Mouse (Mus musculus): ENCODE results near the gene Lcor. TPM values are rescaled to one million over a fixed set of nuclear protein-coding genes. Genes with fewer than 3 reads are reported as not detected.
A peak's percentile ranks its signal among the peaks of the same experiment; 100 is the strongest.

The Lcor gene
- polyA plus RNA-seq, 1 experiment = 3.4 TPM

DNA sequence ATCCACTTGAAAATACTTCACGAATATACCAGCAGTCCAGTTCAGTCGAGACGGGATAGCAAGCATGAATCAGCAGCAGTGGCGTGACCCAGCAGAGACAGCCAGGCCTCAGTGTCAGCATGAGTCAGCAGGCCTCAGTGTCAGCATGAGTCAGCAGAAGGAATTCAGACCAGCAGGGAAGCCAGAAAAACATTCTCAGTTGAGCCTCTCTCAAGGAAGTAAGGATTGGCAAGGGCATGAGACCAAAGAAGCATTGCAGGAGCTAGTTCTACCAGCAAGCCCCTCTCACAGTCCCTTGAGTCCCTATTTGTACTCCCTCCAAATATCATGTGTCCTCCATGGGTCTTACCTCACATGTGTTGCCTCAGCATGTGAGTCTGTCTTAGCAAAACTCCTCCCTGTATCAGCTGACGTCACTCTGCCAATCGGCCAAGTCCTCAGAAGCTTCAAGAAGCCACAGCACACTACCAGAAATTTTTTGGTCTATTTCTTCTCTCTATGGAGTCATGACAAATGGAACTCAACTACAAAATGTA is 27.3 kb upstream of the Lcor start:
- no peaks in the 10 kb centered on the region for H3K4me1 ChIP-seq (ENCODE audit: control insufficient read depth, insufficient read depth, insufficient read length, low read length)
- no peak overlapping the region for H3K27ac ChIP-seq (replicated peaks; ENCODE audit: low read depth, low read length)
- no peak overlapping the region for H3K4me3 ChIP-seq (ENCODE audit: insufficient read depth, low read depth, low read length)

GRCm38 (mm10) chr19:41457181-41457580 is 25.3 kb upstream of the Lcor start:
- Histone ChIP-seq H3K4me3 (ENCODE audit: insufficient read depth, low read depth, low read length) (no peak overlapping the region), H3K4me1 (ENCODE audit: control insufficient read depth, insufficient read depth, insufficient read length, low read length) (no peaks in the 10 kb centered on the region), H3K27ac (replicated peaks; ENCODE audit: low read depth, low read length) (no peak overlapping the region)

DNA sequence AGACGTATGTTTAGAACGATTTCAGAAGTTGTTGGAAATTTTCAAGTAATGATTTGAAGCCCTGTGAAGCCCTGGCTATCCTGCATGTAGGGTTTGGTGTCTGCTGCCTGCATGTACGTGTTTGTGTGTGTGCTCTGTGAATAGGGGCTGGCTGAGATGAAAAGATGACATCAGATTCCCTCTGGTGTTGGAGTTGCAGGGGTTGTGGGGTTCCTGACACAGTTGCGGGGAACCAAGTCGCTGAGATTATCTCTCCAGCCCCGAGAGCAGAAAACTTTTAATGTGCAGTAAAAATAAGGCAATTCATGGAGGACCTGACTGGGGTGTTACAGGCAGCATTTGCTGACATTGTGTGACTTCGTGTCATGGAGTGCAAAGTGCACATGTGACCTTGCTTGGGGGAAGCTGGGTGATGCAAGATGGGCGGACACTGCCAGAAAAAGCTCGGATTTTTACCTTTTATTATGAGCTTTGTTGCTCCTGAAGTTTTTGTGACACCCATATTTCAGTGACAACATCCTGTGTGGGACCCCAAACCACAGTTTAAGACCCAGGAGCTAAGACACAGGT is 20.2 kb upstream of the Lcor start:
- no peaks in the 10 kb centered on the region for H3K4me1 ChIP-seq (ENCODE audit: control insufficient read depth, insufficient read depth, insufficient read length, low read length)
- H3K27ac ChIP-seq (replicated peaks; ENCODE audit: low read depth, low read length) = no peak overlapping the region
- H3K4me3 ChIP-seq (ENCODE audit: insufficient read depth, low read depth, low read length) = no peak overlapping the region

DNA sequence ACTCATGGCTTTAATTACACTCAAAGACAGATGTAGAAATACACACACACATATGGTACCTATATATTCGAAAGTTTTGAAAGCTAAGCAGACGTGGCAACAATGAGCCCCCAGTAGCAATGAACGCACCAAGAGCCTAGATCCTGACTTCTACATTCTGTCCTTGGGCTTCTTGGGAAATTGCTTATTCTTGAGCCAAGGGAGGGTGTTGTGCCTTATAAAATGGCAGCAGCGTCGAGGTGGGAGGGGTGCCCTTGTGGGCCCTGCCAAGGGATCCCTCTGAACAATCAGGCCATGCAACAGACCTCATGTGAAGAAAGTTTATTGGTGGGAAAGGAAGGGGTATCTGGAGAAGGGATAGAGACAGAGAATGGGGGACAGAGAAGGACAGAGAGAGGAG is 18.6 kb upstream of the Lcor start:
- H3K27ac ChIP-seq (replicated peaks; ENCODE audit: low read depth, low read length) = no peak overlapping the region
- no peaks in the 10 kb centered on the region for H3K4me1 ChIP-seq (ENCODE audit: control insufficient read depth, insufficient read depth, insufficient read length, low read length)
- no peak overlapping the region for H3K4me3 ChIP-seq (ENCODE audit: insufficient read depth, low read depth, low read length)

DNA sequence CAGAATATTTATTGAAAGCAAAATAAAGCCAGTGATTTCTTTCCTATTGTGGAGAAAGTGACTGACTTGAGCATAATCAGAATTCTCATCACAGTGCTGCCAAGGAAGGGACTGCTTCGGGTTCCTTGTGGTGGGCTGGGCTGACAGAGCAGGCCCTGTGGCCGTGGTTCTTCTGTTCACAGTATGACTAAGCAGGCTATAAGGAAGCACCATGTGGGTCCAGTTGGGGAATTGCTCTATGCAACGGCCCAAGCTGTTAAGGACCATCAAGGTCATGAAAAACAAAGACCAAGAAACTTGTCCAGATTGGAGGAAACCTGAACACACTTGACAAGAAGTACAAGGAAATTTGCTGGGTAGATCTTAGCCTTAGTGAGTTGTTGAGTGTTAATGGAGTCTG is 16.0 kb upstream of the Lcor start:
- Histone ChIP-seq H3K4me3 (ENCODE audit: insufficient read depth, low read depth, low read length) (no peak overlapping the region), H3K27ac (replicated peaks; ENCODE audit: low read depth, low read length) (no peak overlapping the region), H3K4me1 (ENCODE audit: control insufficient read depth, insufficient read depth, insufficient read length, low read length) (no peaks in the 10 kb centered on the region)

GRCm38 (mm10) chr19:41473566-41474135 is 8.8 kb upstream of the Lcor start:
- H3K27ac ChIP-seq (replicated peaks; ENCODE audit: low read depth, low read length) = no peak overlapping the region
- H3K4me3 ChIP-seq (ENCODE audit: insufficient read depth, low read depth, low read length) = no peak overlapping the region
- H3K4me1 ChIP-seq (ENCODE audit: control insufficient read depth, insufficient read depth, insufficient read length, low read length) = no peaks in the 10 kb centered on the region

DNA sequence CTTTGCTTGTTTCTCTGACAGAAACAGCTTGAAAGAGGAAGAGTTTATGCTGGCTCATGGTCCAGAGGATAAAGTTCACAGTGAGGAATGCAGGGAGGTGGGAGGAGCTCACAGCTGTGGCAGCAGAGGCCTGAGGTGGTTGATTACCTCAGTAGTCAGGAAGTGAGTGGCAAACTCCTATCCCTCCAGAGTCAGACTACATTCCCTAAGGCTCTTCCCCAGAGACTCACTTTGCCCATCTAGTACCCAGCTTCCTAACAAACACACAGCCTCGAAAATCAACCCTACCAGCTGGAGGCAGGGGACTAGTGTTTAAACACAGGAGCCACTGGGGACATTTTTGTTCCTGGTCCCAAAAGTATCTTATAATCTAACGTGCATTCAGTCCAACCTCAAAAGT is 7.5 kb upstream of the Lcor start:
- Histone ChIP-seq H3K27ac (replicated peaks; ENCODE audit: low read depth, low read length) (no peak overlapping the region), H3K4me3 (ENCODE audit: insufficient read depth, low read depth, low read length) (no peak overlapping the region), H3K4me1 (ENCODE audit: control insufficient read depth, insufficient read depth, insufficient read length, low read length) (no peaks in the 10 kb centered on the region)

DNA sequence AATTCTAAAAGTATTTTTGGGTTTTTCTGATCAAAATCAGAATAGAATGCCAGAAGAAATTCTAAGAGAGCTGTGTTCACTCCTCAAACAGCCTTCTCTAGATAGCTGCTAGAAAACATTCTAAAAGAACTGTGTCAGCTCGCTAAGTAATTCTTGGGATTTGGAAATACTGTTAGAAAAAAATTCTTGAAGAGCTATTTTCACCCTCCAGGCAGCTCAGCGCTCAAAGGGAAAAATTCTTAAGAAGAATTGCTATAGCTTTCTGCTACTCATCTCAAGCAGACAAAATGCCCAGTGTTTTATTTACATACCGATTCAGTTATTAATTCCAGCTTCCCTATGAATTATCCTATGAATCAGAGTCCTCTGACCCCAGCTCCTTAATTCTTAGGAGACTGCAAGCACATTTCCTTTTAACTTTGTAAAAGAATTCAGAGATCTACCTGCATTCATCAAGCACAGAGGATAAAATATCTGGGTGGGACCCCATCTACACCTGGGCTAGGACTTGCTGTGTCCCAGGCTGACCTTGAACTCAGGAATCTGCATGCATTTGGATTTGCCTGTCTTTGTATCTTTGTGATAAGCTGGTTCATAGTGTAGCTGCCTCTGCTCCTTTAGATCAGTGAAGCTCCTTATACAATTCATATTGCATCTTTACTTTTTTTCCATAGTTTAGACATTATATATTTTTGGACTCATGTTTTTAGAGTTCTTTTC is 5.7 kb upstream of the Lcor start:
- H3K27ac ChIP-seq (replicated peaks; ENCODE audit: low read depth, low read length) = no peak overlapping the region
- no peak overlapping the region for H3K4me3 ChIP-seq (ENCODE audit: insufficient read depth, low read depth, low read length)
- no peaks in the 10 kb centered on the region for H3K4me1 ChIP-seq (ENCODE audit: control insufficient read depth, insufficient read depth, insufficient read length, low read length)

DNA sequence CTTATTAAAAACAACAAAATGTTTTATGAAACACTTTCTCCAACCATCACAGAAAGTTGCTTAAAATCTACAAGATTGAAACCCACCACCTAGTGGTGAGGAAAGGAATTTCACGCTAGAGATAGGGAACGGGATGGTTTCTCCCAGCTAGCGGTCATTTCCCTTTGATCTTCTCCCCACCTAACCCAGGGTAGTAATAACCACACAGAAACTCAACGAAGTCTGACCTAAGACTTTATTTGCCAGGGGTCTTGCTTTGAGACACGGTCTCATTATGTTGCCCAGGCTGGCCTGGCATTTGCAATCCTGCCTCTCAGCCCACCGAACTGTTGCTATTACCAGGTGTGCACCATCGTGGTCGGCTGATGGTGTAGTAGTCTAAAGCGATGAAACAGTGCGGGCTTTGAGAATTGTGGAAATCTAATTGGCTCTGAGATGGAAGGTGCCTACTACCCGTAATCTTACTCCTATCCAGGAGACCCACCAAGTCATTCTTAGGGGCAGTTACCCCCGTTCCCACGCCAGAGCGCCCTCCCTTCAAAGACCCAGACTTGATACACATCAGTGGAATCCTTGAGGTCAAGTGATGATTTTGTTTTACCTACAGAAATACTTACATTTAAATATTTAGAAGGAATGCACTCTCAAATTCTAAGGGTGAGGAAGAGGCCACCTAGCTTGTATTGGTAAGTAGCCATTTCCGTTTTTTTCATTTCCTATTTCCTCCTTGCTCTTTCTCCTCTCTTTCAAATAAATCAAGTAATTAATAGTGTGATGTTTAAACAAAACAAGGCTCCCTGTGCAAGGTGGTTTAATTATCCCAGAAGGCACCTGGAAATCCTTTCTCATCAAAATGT is 1.2 kb upstream of the Lcor start:
- H3K4me3 ChIP-seq (ENCODE audit: insufficient read depth, low read depth, low read length) = peak overlapping the region; percentile 55

DNA sequence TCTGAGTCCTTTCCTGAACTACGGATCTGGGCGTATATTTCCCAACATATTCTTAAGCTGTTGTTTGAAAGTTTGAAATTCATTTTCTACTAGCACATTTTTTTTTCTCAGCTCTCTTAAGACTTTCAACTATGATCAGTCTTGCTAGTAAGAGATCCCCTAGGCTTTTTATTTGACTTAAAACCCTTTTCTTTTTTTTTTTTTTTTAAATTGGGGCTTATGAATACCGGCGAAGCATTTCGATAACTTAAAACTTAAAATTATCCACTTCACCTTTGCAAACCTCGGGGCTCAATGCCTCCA is 599 bp upstream of the Lcor start:
- peak overlapping the region; percentile 87 for H3K27ac ChIP-seq (replicated peaks; ENCODE audit: low read depth, low read length)
- no peaks in the 10 kb centered on the region; the same call in 1 of the 2 replicates for H3K4me1 ChIP-seq (ENCODE audit: control insufficient read depth, insufficient read depth, insufficient read length, low read length)
- peak overlapping the region; percentile 97 for H3K4me3 ChIP-seq (ENCODE audit: insufficient read depth, low read depth, low read length)

More for the DNA sequence above, 1.2 kb upstream of the Lcor start:
- H3K4me1 ChIP-seq (ENCODE audit: control insufficient read depth, insufficient read depth, insufficient read length, low read length) = no peaks in the 10 kb centered on the region; the same call in 1 of the 2 replicates
- no peak overlapping the region for H3K27ac ChIP-seq (replicated peaks; ENCODE audit: low read depth, low read length)

DNA sequence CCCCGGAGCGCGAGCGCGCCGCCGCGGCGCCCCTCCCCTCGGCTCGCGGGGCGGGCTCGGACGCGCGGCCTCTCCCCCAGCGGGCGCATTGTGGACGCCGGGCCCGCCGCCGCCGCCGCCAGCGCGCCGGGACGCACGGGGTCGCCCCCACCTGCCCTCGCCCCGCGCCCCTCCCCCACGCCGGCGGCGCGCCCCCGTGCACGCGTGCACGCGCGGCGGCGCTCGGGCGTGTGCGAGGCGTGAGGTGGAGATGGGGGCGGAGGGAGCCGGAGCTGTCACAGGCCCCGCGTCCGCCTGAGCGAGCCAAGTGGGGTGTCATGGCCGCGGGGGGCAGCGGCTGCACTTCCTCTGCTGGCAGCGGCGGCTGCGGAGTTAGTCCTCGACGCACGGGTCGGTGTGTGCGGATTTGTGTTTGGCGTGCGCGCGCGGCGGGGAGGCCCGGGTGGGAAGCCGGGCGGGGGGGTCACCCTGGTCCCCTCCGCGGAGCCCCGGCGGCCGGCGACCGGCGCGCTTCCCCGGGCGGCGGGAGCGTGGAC is 540 bp downstream of the Lcor start:
- H3K4me3 ChIP-seq (ENCODE audit: insufficient read depth, low read depth, low read length) = peak overlapping the region; percentile 99
- peak overlapping the region; percentile 66 for H3K27ac ChIP-seq (replicated peaks; ENCODE audit: low read depth, low read length)
- no peaks in the 10 kb centered on the region; the same call in 1 of the 2 replicates for H3K4me1 ChIP-seq (ENCODE audit: control insufficient read depth, insufficient read depth, insufficient read length, low read length)

DNA sequence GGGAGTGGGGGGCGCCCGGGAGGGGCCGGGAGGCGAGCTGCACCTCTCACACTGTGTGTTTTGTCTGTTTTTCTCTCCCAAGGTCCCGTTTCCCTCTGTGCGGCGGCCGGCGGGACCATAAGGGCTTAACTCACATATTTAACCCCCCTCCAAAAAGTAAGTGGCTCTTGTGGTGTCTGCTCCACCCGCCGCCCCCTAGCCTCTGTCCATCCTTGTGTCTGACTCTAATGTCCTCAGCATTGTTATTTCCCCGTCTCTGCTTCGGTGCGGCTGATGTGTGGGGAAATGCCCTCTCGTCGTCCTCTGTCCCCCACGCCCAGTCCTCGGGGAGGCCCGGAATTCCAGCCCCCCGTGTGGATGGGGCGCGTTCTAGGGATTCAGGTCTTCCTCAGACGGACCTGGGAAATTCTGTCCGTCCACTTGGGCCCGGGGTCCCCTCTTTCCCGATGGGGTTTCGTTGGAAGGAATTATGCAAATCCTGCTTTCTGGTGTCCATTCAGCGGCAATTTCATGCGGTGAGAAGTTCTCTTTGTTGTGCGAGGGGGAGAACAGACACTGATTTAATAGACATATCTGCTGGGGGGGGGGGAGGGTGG is 1.1 kb downstream of the Lcor start:
- H3K4me1 ChIP-seq (ENCODE audit: control insufficient read depth, insufficient read depth, insufficient read length, low read length) = no peaks in the 10 kb centered on the region; the same call in 1 of the 2 replicates
- H3K4me3 ChIP-seq (ENCODE audit: insufficient read depth, low read depth, low read length) = peak overlapping the region; percentile 99
- peak overlapping the region; percentile 66 for H3K27ac ChIP-seq (replicated peaks; ENCODE audit: low read depth, low read length)

DNA sequence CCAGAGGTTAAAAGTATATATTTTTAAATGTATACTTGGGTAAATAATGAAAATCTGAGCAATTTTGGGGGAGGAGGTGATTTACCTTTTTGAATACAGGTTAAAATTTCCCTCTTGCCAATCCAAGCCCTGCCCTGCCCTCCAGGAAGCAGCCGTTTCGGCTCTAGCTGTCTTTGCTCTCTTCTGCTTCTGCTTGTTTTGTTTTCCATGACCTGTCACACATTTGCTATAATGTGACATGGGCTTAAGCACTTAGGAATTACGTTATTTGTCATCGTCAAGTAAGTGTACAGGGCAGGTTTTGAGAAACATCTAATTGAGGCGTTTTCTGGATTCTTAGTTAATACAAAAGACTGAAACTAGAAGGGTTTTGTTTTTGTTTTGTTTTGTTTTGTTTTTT is 1.9 kb downstream of the Lcor start:
- no peak overlapping the region for H3K27ac ChIP-seq (replicated peaks; ENCODE audit: low read depth, low read length)
- H3K4me1 ChIP-seq (ENCODE audit: control insufficient read depth, insufficient read depth, insufficient read length, low read length) = no peaks in the 10 kb centered on the region; the same call in 1 of the 2 replicates
- H3K4me3 ChIP-seq (ENCODE audit: insufficient read depth, low read depth, low read length) = no peak overlapping the region

DNA sequence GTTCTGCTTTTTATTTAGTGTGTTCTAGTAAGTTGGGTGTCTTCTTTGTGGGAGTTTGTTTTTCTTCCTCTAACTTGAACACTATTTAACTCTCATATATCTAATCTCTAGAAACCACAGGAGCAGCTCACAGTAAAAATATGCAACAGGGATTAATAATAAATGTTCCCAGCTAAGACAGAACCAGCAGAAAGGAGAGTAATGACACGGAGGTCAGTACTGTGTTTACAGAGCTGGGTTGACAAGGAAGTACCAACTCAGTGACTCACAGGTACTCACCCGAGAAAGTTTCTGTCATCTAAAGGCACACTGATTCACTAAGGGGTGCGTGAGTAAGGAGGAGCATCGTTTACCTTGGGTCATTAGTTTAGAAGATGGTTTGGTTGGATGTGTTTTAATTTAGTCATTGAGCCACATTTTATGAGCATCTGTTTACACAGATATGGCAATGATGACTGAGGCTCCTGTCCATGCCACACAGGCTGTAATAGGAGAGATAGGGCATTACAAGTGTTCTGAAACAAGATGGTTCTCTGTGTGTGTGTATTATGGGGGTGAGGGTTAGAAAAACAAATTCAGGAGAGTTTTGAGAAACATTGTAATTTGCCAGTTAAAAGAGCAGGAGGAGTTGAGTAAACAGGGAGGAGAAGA is 13.1 kb downstream of the Lcor start:
- 0 out of 2 replicates have a peak overlapping the region, but pooled peaks have one; percentile 3 for H3K27ac ChIP-seq (replicated peaks; ENCODE audit: low read depth, low read length)
- no peak overlapping the region for H3K4me3 ChIP-seq (ENCODE audit: insufficient read depth, low read depth, low read length)
- H3K4me1 ChIP-seq (ENCODE audit: control insufficient read depth, insufficient read depth, insufficient read length, low read length) = peaks cover 2% of the 10 kb centered on the region
